Mouse (Mus musculus) liver (tissue): ENCODE measurements around the gene Spem2.

Experiments
- DNase-seq: peaks from one replicate; pipeline ENCODE4 v3.0.0-alpha.2; 2020; ENCODE audit warnings: mixed read lengths

Gene Spem2

GRCm38 (mm10) chr11:69835326-69835965, 17.2 kb upstream of the Spem2 start:
- no peak for DNase-seq

- peak; percentile 79 for DNase-seq
Measured at GRCm38 (mm10) chr11:69834001-69834549, 15.8 kb upstream of the Spem2 start.

- no peak for DNase-seq
Measured at GRCm38 (mm10) chr11:69833554-69833953, 15.3 kb upstream of the Spem2 start.

- DNase-seq = no peak
Measured at GRCm38 (mm10) chr11:69828832-69829231, 10.6 kb upstream of the Spem2 start.

GRCm38 (mm10) chr11:69823456-69823855, 5.2 kb upstream of the Spem2 start:
- no peak for DNase-seq

- DNase-seq = no peak
Measured at GRCm38 (mm10) chr11:69822080-69822479, 3.8 kb upstream of the Spem2 start, which contains the start of gene Spem1. Spem1 (minus strand) TSS chr11:69822180.

- DNase-seq = no peak
Measured at GRCm38 (mm10) chr11:69818871-69819270, 606 bp upstream of the Spem2 start.

- DNase-seq = no peak
Measured at GRCm38 (mm10) chr11:69816520-69816919, 1.7 kb downstream of the Spem2 start.

GRCm38 (mm10) chr11:69815155-69815554, 3.1 kb downstream of the Spem2 start, which contains the start of gene Gm39566:
Gm39566 (minus strand) TSS chr11:69815298.
- no peak for DNase-seq

GRCm38 (mm10) chr11:69810280-69810679, 8.0 kb downstream of the Spem2 start:
- no peak for DNase-seq

- no peak for DNase-seq
Measured at GRCm38 (mm10) chr11:69807641-69808040, 10.6 kb downstream of the Spem2 start.

GRCm38 (mm10) chr11:69806378-69806777, 11.9 kb downstream of the Spem2 start:
- no peak for DNase-seq

GRCm38 (mm10) chr11:69804972-69805909, 13.0 kb downstream of the Spem2 start, which contains the start of gene Tmem102:
Tmem102 (minus strand) TSS chr11:69805624.
- DNase-seq = no peak

GRCm38 (mm10) chr11:69804652-69804940, 13.7 kb downstream of the Spem2 start:
- no peak for DNase-seq

GRCm38 (mm10) chr11:69803786-69804651, 14.2 kb downstream of the Spem2 start:
- DNase-seq = peak; percentile 76

- DNase-seq = no peak
Measured at GRCm38 (mm10) chr11:69803328-69803727, 14.9 kb downstream of the Spem2 start.

GRCm38 (mm10) chr11:69802648-69803105, 15.6 kb downstream of the Spem2 start:
- peak; percentile 83 for DNase-seq

GRCm38 (mm10) chr11:69801379-69801977, 16.8 kb downstream of the Spem2 start, which contains the start of gene Fgf11:
Fgf11 (minus strand) TSS chr11:69801857.
- no peak for DNase-seq

GRCm38 (mm10) chr11:69800392-69801197, 17.7 kb downstream of the Spem2 start:
- DNase-seq = peak; percentile 60

GRCm38 (mm10) chr11:69800138-69800391, 18.2 kb downstream of the Spem2 start:
- DNase-seq = peak; percentile 29

GRCm38 (mm10) chr11:69799394-69800137, 18.7 kb downstream of the Spem2 start:
- no peak for DNase-seq
